Mouse (Mus musculus) embryonic facial prominence, embryonic 13.5 days (tissue): ENCODE data around the gene Zmpste24. TPM values are rescaled to one million over a fixed set of nuclear protein-coding genes. Genes with fewer than 3 reads are reported as not detected.
A peak's percentile ranks its signal among the peaks of the same experiment; 100 is the strongest.

Experiments used
- ATAC-seq: fragments of 200-750 bp; cut with Nextera tagmentation; 2 replicates; pipeline ENCODE4 v1.8.0; 2017; ENCODE audit warnings: low read depth; ENCODE audit not compliant: insufficient number of reproducible peaks, insufficient read depth, low FRiP score, low TSS enrichment
- H3K27ac ChIP-seq: fragments of 300-500 bp; sonication (generic); 2 replicates; pipeline ENCODE4 v1.5.1; 2015; ENCODE audit warnings: moderate library complexity, mild to moderate bottlenecking, inconsistent platforms
- H3K27me3 ChIP-seq: fragments of 300-500 bp; sonication (generic); 2 replicates; pipeline ENCODE4 v1.6.1; 2015; ENCODE audit warnings: mild to moderate bottlenecking, inconsistent platforms
- H3K36me3 ChIP-seq: fragments of 300-500 bp; sonication (generic); 2 replicates; pipeline ENCODE4 v1.6.1; 2015; ENCODE audit warnings: mild to moderate bottlenecking, inconsistent platforms
- H3K4me1 ChIP-seq: fragments of 300-500 bp; sonication (generic); 2 replicates; pipeline ENCODE4 v1.6.1; 2015; ENCODE audit warnings: inconsistent platforms
- H3K4me2 ChIP-seq: fragments of 300-500 bp; sonication (generic); 2 replicates; pipeline ENCODE4 v1.6.1; 2015; ENCODE audit warnings: moderate library complexity, mild to moderate bottlenecking, inconsistent platforms
- H3K4me3 ChIP-seq: fragments of 300-500 bp; sonication (generic); 2 replicates; pipeline ENCODE4 v1.5.1; 2015; ENCODE audit warnings: mild to moderate bottlenecking, inconsistent platforms
- H3K9ac ChIP-seq: fragments of 300-500 bp; sonication (generic); 2 replicates; pipeline ENCODE4 v1.6.1; 2015; ENCODE audit warnings: mild to moderate bottlenecking, inconsistent platforms
- H3K9me3 ChIP-seq: fragments of 300-500 bp; sonication (generic); 2 replicates; pipeline ENCODE4 v1.6.1; 2016; ENCODE audit warnings: inconsistent platforms
- WGBS: fragments of 180-500 bp; shearing (Covaris S2); methylation state at CpG from one replicate; pipeline ENCODE4 v1.1.7; 2015; ENCODE audit warnings: mixed read lengths; 5-methylcytosine and 5-hydroxymethylcytosine counted together
- polyA plus RNA-seq: library from polyadenylated mRNA; unstranded; fragments of >200 nt; fragmentation: Nextera tagmentation; extraction: Ambion mirVana; gene quantifications from 2 replicates; pipeline ENCODE4 v1.2.1, GENCODE M21; 2015

Zmpste24 gene
- polyA plus RNA-seq, 1 experiment from 2014 or later = 22.0 TPM

DNA sequence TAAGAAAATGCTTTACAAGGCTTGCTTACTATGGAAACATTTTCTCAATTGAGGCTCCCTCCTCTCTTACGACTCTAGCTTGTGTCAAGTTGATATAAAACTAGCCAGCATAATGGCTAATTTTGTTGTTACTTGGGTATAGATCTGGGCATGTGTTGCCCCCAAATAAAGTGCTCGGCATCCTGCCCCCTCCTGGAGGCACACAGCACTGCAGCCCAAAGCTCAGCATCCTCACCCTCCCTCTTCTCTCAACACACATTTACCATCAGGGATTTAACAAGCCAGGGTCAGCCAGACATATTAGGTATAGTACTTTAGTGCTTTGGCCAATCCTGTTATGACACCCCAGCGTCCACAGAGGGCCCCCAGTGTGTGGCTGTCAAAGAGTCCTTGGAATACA, 41.7 kb downstream of the Zmpste24 start:
- no peak for ATAC-seq
- Histone ChIP-seq H3K27me3 (peaks cover 13% of the 10 kb centered on the region), H3K4me3 (no peak overlapping the region), H3K9me3 (no peaks in the 10 kb centered on the region), H3K27ac (no peak overlapping the region), H3K36me3 (peaks cover 22% of the 10 kb centered on the region), H3K9ac (no peak overlapping the region), H3K4me2 (no peak overlapping the region), H3K4me1 (peaks cover 8% of the 10 kb centered on the region)
- 39% methylated on average over 3 of the region's 3 CpGs for WGBS

- WGBS = 9% methylated on average over 35 of the region's 35 CpGs
- peaks cover 13% of the 10 kb centered on the region for H3K27me3 ChIP-seq
- 0 out of 2 replicates have a peak overlapping the region, but pooled peaks have one; percentile 51 for H3K9ac ChIP-seq
- H3K4me2 ChIP-seq = peak overlapping the region; percentile 53
- H3K36me3 ChIP-seq = peaks cover 12% of the 10 kb centered on the region
- no peak overlapping the region for H3K27ac ChIP-seq
- no peaks in the 10 kb centered on the region for H3K9me3 ChIP-seq
- H3K4me3 ChIP-seq = peak overlapping the region; percentile 27
- peak; percentile 34; the same call in 1 of the 2 replicates for ATAC-seq
- H3K4me1 ChIP-seq = peaks cover 8% of the 10 kb centered on the region
These were observed 45.4 kb downstream of the Zmpste24 start for GRCm38 (mm10) chr4:121052454-121053323.

- Histone ChIP-seq H3K4me1 (peaks cover 8% of the 10 kb centered on the region), H3K9me3 (no peaks in the 10 kb centered on the region), H3K4me2 (no peak overlapping the region), H3K36me3 (peaks cover 12% of the 10 kb centered on the region), H3K9ac (no peak overlapping the region), H3K27ac (no peak overlapping the region; the same call in 1 of the 2 replicates), H3K4me3 (no peak overlapping the region), H3K27me3 (peaks cover 13% of the 10 kb centered on the region)
- 38% methylated on average over 4 of the region's 4 CpGs for WGBS
- ATAC-seq = no peak
These were observed 46.2 kb downstream of the Zmpste24 start for GRCm38 (mm10) chr4:121051863-121052262.

- Histone ChIP-seq H3K4me2 (peak overlapping the region; percentile 79; the same call in 1 of the 2 replicates), H3K4me3 (no peak overlapping the region), H3K36me3 (peaks cover 12% of the 10 kb centered on the region), H3K9ac (no peak overlapping the region), H3K9me3 (no peaks in the 10 kb centered on the region), H3K27ac (no peak overlapping the region), H3K4me1 (peaks cover 34% of the 10 kb centered on the region), H3K27me3 (peaks cover 29% of the 10 kb centered on the region)
- 69% methylated on average over 3 of the region's 3 CpGs for WGBS
- no peak for ATAC-seq
These were observed 55.1 kb downstream of the Zmpste24 start for GRCm38 (mm10) chr4:121042946-121043345.

DNA sequence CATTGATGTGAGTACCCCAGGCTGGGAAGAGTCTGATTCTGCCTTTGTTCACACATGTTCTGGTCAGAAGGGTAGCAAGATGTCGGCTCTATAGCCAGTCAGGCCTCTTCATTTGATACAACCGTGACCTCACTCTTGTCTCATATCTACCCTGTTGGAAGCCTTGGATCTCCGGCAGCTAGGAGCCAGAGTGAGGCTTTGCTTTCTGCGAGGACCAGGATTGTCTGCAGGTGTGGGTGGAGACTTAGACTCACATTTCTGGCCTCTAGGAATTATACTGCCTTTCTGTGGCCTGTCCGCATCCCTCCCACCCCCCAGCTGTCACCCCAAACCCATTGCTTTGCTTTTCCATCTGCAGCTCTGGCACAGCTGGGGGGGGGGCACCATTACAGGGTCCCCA, 55.6 kb downstream of the Zmpste24 start:
- Histone ChIP-seq H3K36me3 (peaks cover 12% of the 10 kb centered on the region), H3K9me3 (no peaks in the 10 kb centered on the region), H3K4me2 (peak overlapping the region; percentile 79), H3K4me3 (no peak overlapping the region), H3K4me1 (peaks cover 34% of the 10 kb centered on the region), H3K27me3 (peaks cover 31% of the 10 kb centered on the region), H3K27ac (peak overlapping the region; percentile 93), H3K9ac (no peak overlapping the region)
- WGBS = 46% methylated on average over 5 of the region's 5 CpGs
- ATAC-seq = no peak

GRCm38 (mm10) chr4:121040897-121041671, 57.0 kb downstream of the Zmpste24 start:
- ATAC-seq = peak; percentile 72

DNA sequence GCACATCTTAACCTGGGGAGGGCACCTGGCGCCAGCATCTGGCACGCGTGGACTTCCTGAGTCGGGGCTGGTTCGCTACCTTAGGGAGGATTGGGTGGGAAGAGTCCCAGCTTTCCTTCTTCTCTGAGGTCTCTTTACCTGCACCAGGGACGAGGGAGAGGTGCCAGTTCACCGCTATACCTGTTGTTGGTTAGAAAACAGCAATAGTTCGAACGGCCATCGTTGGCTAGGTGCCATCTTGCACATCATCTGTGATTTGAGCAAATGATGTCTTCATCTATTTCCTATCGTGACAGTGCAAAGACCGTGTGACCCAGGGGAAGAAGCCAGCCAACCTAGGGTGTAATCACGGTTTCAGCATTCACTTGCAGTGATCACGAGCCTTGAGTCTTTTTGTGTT, 57.7 kb downstream of the Zmpste24 start:
- Histone ChIP-seq H3K9me3 (no peaks in the 10 kb centered on the region), H3K4me1 (peaks cover 34% of the 10 kb centered on the region), H3K4me2 (peak overlapping the region; percentile 79), H3K27ac (peak overlapping the region; percentile 93), H3K9ac (peak overlapping the region; percentile 75), H3K36me3 (peaks cover 7% of the 10 kb centered on the region; the same call in 1 of the 2 replicates), H3K4me3 (peak overlapping the region; percentile 52), H3K27me3 (peaks cover 31% of the 10 kb centered on the region)
- no peak for ATAC-seq
- WGBS = 59% methylated on average over 14 of the region's 14 CpGs

More at GRCm38 (mm10) chr4:121040897-121041671, 57.0 kb downstream of the Zmpste24 start:
- Histone ChIP-seq H3K9ac (peak overlapping the region; percentile 54), H3K4me1 (peaks cover 34% of the 10 kb centered on the region), H3K27ac (peak overlapping the region; percentile 93), H3K4me3 (peak overlapping the region; percentile 52), H3K9me3 (no peaks in the 10 kb centered on the region), H3K27me3 (peaks cover 31% of the 10 kb centered on the region), H3K36me3 (peaks cover 12% of the 10 kb centered on the region), H3K4me2 (peak overlapping the region; percentile 79)
- WGBS = 8% methylated on average over 18 of the region's 18 CpGs

GRCm38 (mm10) chr4:121039331-121040115, 58.5 kb downstream of the Zmpste24 start, which contains the start of gene Col9a2:
Gene Col9a2 (plus strand): TSS chr4:121039385.
- Histone ChIP-seq H3K9ac (peak within 1 kb of the TSS; percentile 75), H3K27ac (peak within 1 kb of the TSS; percentile 93), H3K4me2 (peak within 1 kb of the TSS; percentile 79), H3K36me3 (peaks cover 7% of the 10 kb centered on the region; the same call in 1 of the 2 replicates), H3K4me1 (peaks cover 34% of the 10 kb centered on the region), H3K4me3 (peak within 1 kb of the TSS; percentile 52), H3K9me3 (no peaks in the 10 kb centered on the region), H3K27me3 (peaks cover 31% of the 10 kb centered on the region)
- 2% methylated on average over 46 of the region's 46 CpGs for WGBS
- ATAC-seq = no peak

GRCm38 (mm10) chr4:121033006-121033405, 65.0 kb downstream of the Zmpste24 start:
- 71% methylated on average over 2 of the region's 2 CpGs for whole genome bisulfite sequencing
- H3K4me1 ChIP-seq = no peaks in the 10 kb centered on the region
- H3K9me3 ChIP-seq = no peaks in the 10 kb centered on the region
- no peak overlapping the region for H3K27ac ChIP-seq
- H3K4me2 ChIP-seq = no peak overlapping the region
- ATAC-seq = no peak
- no peak overlapping the region for H3K9ac ChIP-seq
- H3K36me3 ChIP-seq = no peaks in the 10 kb centered on the region
- H3K4me3 ChIP-seq = no peak overlapping the region
- H3K27me3 ChIP-seq = peaks cover 3% of the 10 kb centered on the region

DNA sequence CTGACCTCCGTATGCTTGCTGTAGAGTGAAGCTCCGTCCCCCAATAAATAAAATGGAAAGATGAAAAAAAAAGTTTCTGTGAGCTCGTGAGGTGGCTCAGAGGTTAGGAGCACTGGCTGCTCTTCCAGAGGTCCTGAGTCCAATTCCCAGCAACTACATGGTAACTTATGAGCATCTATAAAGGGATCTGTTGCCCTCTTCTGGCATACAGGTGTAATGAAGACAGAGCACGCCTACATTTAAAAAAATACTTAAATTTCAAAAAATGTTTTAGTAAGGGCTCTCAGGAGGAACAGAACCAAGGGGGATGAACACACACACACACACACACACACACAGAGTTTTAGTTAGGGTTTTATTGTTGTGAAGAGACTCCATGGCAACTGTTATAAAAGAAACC, 66.6 kb downstream of the Zmpste24 start:
- 56% methylated on average over 4 of the region's 4 CpGs for WGBS

GRCm38 (mm10) chr4:121029632-121030031, 68.4 kb downstream of the Zmpste24 start:
- H3K9ac ChIP-seq = no peak overlapping the region
- H3K4me3 ChIP-seq = no peak overlapping the region
- no peaks in the 10 kb centered on the region for H3K36me3 ChIP-seq
- WGBS = 70% methylated on average over 3 of the region's 3 CpGs
- no peak for ATAC-seq
- no peaks in the 10 kb centered on the region for H3K4me1 ChIP-seq
- H3K4me2 ChIP-seq = no peak overlapping the region
- H3K9me3 ChIP-seq = no peaks in the 10 kb centered on the region
- H3K27me3 ChIP-seq = no peaks in the 10 kb centered on the region
- no peak overlapping the region for H3K27ac ChIP-seq

More for the DNA sequence above, 66.6 kb downstream of the Zmpste24 start:
- Histone ChIP-seq H3K4me2 (no peak overlapping the region), H3K9me3 (no peaks in the 10 kb centered on the region), H3K27ac (no peak overlapping the region), H3K4me1 (no peaks in the 10 kb centered on the region), H3K36me3 (no peaks in the 10 kb centered on the region), H3K4me3 (no peak overlapping the region), H3K27me3 (no peaks in the 10 kb centered on the region), H3K9ac (no peak overlapping the region)
- ATAC-seq = no peak
